Mouse (Mus musculus): ENCODE results near the gene Spcs1.

Spcs1 gene

DNA sequence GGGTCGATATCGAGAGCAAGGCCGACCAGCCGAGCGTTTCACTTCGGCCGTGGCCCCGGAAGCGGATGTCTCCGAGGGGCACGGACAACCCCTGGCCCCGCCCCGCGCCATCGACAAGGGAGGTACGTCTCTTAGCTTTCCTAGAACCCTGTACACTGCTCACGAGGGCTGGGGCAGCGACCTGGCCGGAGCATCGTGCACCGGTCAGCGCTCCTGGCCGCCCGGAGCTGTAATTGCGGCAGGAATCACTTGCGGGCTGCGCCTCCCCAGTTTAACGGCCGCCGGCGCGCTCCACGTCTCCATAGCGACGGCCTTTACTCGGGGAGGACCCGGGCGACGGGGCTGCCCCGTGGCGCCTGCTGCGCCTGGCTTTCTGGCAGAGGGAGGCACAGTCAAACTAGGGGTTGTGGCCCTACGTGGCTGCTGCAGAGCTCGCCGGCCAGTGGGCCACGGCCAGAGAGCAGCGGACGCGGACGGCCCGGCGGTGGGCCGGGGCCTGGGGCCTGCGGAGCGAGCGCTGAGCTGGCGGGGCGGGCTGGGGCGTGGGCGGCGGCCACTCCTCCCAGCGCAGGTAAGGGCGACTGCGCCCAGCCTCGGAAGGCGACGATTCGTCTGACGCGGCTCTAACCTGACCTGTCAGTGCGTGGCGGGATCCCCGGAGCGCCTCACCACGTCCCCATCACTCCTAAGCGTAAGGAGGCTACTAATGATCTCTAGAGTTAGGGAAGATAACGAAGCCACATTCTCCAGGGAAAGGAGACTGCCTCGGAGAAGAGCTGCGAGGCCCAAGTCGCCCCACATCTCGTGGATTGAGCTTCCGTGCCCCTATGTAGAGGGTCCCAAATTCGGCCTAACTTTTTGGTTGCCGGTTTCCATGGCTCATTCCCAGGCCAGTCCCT, at the start of gene Spcs1, which contains the start of gene Glt8d1:
Gene Spcs1, minus strand, starts transcription at position 366 of the 899 bp plus-strand sequence.
Gene Glt8d1, plus strand, starts transcription at position 94 of the 899 bp plus-strand sequence.
- DNase-seq (ENCODE audit: low read depth, low spot score) = no peak

GRCm38 (mm10) chr14:31045817-31046216, 44.3 kb upstream of the Spcs1 start:
- DNase-seq (ENCODE audit: low read depth, low spot score) = no peak

GRCm38 (mm10) chr14:31045296-31045695, 43.8 kb upstream of the Spcs1 start:
- DNase-seq (ENCODE audit: low read depth, low spot score) = no peak

- no peak for DNase-seq (ENCODE audit: low read depth, low spot score)
Observed at GRCm38 (mm10) chr14:31025785-31026184, 24.3 kb upstream of the Spcs1 start.

DNA sequence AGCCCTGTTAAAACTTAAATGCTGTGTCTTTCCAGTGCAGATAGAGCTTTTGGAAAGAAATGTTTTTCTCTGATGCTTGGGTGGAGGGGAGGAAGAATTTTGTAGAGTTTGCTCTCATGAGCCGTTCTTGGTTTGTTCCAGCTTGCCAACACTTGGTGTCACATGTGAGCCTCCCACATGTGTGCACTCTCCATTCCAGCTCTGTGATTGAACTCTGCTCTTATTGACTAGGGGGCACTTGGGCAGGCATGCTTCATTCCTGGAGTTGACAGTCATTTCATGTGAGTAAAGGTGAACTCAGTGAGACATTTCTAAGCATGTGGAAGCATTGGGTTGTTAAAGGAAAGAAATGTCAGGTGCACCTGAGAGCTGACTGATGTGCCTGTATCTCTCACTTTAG, 21.1 kb upstream of the Spcs1 start:
- DNase-seq (ENCODE audit: low read depth, low spot score) = no peak

DNA sequence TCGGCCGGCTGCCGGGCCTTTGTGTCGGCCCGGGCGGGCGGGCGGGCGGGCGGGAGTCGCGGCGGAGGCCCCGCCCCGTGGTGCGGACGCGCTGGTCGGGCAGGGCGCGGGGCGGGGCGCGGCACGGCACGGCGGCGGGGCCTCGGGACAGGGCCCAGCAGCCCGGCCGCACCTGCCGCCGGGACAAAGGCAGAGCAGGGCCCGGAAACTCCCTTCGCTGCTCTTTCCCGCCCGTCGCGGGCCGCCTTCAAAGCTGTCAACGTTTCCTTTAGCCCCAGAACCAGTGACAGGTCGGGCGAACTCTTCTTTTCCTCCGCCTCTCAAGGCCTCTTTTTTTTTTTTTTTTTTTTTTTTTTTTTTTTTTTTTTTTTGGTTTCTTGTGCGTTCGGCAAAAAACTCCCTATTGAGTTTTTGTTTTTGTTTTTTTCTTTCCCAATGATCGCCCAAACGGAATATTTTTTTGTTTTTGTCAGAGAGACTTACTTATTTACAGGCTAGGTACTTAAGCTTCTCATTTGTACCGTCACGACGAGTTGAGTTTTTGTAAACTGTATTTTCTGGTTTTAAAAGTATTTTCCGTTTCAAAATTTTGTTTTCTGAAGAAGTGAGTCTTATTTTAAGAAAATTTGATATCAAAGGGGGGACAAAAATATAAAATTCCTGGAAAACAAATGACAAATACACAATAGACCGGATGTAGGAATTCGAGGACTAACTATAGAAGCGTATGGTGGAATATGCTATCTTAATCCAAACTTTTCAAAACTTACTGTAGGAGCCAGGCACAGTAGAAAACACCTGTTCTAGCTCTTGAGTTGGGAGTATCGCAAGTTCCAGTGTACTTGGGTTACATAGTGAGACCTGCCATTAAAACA, 18.1 kb upstream of the Spcs1 start:
- DNase-seq (ENCODE audit: low read depth, low spot score) = no peak

DNA sequence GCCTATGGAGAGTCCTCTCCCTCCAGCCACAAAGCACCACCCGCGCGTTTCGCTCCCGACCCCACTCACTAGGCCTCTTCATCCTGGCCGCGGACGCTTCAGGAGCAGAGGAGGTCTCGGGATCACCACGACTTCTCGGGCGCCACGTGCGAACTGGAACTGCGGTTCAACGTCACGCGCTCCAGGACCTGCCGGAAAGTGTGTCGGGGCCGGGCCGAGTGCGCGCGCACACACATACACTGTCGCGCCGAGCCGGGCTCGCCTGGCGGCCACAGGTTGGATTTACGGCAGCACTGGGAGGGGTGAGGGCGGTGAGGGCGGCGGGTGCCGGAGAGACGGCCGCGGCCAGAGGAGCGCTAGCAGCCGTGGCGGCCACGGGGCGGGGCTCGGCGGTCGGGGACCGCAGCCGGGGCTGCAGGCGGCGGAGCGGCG, 17.4 kb upstream of the Spcs1 start, which contains the start of the genes Pbrm1 and Gnl3:
Gene Pbrm1, plus strand, starts transcription at position 279 of the 432 bp plus-strand sequence.
Gene Gnl3, minus strand, starts transcription at position 293 of the 432 bp plus-strand sequence.
- DNase-seq (ENCODE audit: low read depth, low spot score) = peak; percentile 85

DNA sequence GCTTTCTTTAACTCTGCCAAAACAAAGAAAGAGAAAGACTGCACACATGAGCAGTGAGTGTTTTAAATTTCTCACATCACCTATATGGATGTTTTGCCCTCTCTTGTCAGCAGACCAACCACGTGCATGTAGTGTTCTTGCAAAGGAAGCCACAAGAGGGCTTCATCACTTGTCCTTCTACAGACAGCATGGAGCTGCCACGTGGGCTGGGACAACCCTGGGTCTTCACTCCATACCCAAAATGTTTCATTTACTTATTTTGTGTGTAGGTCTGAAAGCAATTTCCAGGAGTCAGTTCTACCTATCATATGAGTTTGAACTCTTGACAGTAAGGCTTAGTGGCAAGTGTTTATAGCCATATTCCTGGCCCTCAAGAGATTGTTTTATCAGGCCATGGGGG, 16.4 kb upstream of the Spcs1 start:
- no peak for DNase-seq (ENCODE audit: low read depth, low spot score)

DNA sequence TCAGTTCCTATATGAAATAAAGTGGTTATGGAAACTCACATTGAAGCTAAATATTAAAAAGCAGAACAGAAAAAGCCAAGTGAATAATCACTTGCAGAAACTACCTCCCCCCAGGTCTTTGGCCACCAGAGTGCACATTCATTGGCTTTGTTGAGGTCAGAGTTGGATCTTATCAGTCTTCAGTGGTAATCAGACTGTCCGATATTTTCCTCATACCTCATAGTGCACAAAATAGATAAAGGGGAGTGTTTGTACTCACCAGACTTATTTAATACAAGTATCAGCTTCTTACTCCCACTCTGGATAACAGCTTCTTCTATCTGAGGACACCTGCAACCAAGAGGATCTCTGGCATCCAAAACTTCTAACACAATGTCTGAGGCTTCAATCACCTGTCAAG, 14.6 kb upstream of the Spcs1 start:
- DNase-seq (ENCODE audit: low read depth, low spot score) = no peak

GRCm38 (mm10) chr14:31013928-31014327, 12.5 kb upstream of the Spcs1 start:
- no peak for DNase-seq (ENCODE audit: low read depth, low spot score)

DNA sequence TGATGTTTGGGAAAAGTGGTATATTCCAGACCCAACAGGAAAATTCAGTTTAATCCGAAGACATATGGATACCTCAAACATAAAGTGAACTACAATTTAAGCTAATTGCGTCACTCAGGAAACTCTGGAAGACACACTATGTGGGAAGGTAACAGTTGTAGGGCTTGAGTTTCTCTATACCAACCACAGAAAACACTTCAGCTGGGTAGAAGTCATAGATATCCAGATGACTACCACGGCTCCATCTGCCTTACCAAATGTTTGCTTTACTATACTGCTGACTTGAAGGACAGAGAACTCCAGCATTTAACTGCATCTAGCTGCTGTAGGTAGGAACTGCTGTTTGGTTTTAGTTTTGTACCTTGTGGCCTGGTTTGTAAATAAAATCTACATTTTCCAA, 10.1 kb upstream of the Spcs1 start:
- no peak for DNase-seq (ENCODE audit: low read depth, low spot score)

- no peak for DNase-seq (ENCODE audit: low read depth, low spot score)
Observed at GRCm38 (mm10) chr14:31006779-31007178, 5.3 kb upstream of the Spcs1 start.

DNA sequence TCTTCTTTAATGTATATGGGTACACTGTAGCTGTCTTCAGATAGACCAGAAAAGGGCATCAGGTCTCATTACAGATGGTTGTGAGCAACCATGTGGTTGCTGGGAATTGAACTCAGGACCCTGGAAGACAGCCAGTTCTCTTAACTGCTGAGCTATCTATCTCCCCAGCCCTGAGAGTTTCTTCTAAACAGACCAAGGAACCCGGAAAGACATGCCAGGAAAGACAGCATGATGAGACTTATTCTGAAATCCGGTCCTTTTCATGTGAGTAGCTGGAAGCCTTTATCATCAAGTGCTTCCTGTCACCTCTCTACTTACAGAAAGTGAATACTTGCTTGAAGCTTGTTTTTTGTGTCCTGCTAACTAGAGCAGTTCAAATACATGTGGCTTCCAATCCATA, 3.1 kb upstream of the Spcs1 start:
- DNase-seq (ENCODE audit: low read depth, low spot score) = no peak

DNA sequence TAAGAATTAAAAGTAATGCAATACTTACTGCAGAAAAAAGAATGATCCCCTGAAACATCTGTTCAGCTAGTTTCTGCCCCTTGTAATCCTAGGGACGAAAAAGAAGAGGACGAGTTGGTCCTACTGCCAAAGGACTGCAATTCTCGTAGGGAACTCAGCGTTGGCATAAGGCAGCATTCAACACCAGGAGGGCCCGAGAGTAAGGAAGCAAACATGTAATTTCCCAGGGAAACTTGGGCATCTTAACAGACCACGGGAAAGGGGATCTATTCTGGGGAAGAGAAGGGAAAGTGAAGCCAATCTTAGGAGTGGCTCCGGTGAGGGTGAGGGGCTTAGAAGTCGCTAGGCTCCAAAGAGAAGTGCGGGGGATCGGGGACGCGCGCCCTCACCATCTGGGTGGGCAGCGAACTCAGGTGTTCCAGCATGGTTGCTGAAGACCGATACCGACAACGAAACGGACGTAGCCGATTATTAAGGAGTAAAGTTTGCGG, 611 bp downstream of the Spcs1 start:
- no peak for DNase-seq (ENCODE audit: low read depth, low spot score)

GRCm38 (mm10) chr14:31000356-31000755, 1.1 kb downstream of the Spcs1 start:
- no peak for DNase-seq (ENCODE audit: low read depth, low spot score)

DNA sequence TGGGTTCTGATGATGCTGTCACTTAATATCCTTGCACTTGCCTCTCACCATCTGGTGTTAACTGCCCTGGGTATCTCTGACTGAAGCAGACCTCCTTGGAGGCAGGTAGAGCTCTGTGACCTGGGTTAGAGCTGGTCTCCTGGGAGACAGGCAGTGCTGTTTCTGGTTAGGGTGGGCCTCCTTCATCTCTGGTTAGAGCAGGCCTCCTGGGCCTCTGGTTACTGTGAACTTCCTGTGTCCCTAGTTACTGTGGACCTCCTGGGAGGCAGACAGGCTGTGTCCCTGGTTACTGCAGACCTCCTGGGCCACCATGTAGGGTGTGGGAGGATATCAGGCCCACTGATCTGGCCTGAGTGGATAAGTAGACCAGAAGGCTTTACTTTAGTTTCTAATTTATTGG, 5.1 kb downstream of the Spcs1 start:
- DNase-seq (ENCODE audit: low read depth, low spot score) = no peak

- DNase-seq (ENCODE audit: low read depth, low spot score) = no peak
Observed at GRCm38 (mm10) chr14:30976222-30976621, 25.2 kb downstream of the Spcs1 start.

DNA sequence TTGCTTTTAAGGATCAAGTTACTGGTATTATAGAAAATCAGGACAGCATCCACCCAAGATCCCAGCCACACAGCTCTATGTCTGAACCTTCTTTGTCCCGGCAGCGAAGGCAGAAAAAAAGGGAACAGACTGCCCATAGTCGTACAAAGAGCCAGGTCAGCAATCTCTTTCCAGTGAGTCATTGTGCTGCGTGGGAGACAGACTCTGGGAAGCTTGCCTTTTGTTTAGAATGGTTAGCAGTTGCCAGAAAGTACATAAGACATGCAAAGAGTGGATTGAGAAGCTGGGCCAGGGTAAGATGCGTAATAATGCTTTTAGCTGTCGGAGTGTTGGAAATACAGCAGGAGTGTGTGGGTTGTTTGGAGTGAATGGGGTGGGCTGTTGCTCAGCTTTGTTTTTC, 27.3 kb downstream of the Spcs1 start:
- DNase-seq (ENCODE audit: low read depth, low spot score) = no peak

GRCm38 (mm10) chr14:30960366-30960765, 41.1 kb downstream of the Spcs1 start:
- DNase-seq (ENCODE audit: low read depth, low spot score) = no peak

DNA sequence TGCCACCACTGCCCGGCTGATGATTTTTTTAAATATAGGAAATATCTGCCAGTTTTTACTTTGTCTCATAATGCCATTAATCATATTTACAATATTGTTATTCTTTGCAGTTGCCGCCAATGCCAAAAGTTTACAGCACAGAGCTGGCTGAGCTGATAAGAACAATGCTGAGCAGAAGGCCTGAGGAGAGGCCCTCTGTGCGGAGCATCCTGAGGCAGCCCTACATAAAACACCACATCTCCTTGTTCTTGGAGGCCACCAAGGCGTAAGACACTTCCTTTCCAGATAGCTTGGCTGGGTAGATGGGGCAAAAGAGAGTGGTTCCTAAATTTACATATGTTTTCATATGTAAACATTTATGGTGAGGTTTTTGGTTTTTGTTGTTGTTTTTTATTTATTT, 42.4 kb downstream of the Spcs1 start:
- DNase-seq (ENCODE audit: low read depth, low spot score) = no peak

DNA sequence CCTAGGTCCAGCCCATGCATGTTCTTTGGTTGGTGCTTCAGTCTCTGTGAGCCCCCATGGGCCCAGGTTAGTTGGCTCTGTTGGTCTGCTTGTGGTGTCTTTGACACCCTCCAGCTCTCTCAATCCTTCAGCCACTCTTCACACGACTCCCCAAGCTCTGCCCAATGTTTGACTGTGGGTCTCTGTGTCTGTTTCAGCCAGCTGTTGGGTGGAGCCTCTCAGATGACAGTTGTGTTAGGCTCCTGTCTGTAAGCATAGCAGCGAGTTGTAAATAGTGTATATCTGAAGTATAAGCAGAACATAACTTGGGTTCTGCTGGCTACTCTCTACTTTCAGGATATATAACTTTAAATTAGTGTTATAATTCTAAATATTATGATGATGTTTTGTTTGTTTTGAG, 43.0 kb downstream of the Spcs1 start:
- DNase-seq (ENCODE audit: low read depth, low spot score) = no peak
